Mouse (Mus musculus) neural tube, embryonic 11.5 days (tissue): ENCODE results near the gene Slu7. TPM values are rescaled to one million over a fixed set of nuclear protein-coding genes. Genes with fewer than 3 reads are reported as not detected.

Experiments
- ATAC-seq: fragments of 200-750 bp; cut with Nextera tagmentation; 2 replicates; pipeline ENCODE4 v1.8.0; 2017; ENCODE audit warnings: moderate number of reproducible peaks, mild to moderate bottlenecking, moderate TSS enrichment, moderate library complexity; ENCODE audit not compliant: insufficient read depth, low FRiP score, low TSS enrichment
- DNase-seq: peaks from one replicate; pipeline ENCODE4 v3.0.0-alpha.2; 2015; ENCODE audit warnings: low spot score
- H3K27ac ChIP-seq: fragments of 300-500 bp; sonication (generic); 2 replicates; pipeline ENCODE4 v1.5.1; 2014; ENCODE audit warnings: low read depth, mild to moderate bottlenecking, low read length
- H3K27me3 ChIP-seq: fragments of 300-500 bp; sonication (generic); 2 replicates; pipeline ENCODE4 v1.6.1; 2014; ENCODE audit warnings: mild to moderate bottlenecking, low read length, mixed read lengths; ENCODE audit not compliant: control insufficient read depth, insufficient read depth
- H3K36me3 ChIP-seq: fragments of 300-500 bp; sonication (generic); 2 replicates; pipeline ENCODE4 v1.6.1; 2014; ENCODE audit warnings: mild to moderate bottlenecking, low read length, moderate library complexity, mixed read lengths; ENCODE audit not compliant: control insufficient read depth, insufficient read depth
- H3K4me1 ChIP-seq: fragments of 300-500 bp; sonication (generic); 2 replicates; pipeline ENCODE4 v1.6.1; 2014; ENCODE audit warnings: low read length, mixed read lengths; ENCODE audit not compliant: control insufficient read depth, insufficient read depth
- H3K4me2 ChIP-seq: fragments of 300-500 bp; sonication (generic); 2 replicates; pipeline ENCODE4 v1.6.1; 2014; ENCODE audit warnings: low read depth, mild to moderate bottlenecking, moderate library complexity
- H3K4me3 ChIP-seq: fragments of 300-500 bp; sonication (generic); 2 replicates; pipeline ENCODE4 v1.5.1; 2014; ENCODE audit warnings: low read depth, low read length
- H3K9ac ChIP-seq: fragments of 300-500 bp; sonication (generic); 2 replicates; pipeline ENCODE4 v1.6.1; 2014; ENCODE audit warnings: mild to moderate bottlenecking, low read length
- H3K9me3 ChIP-seq: fragments of 300-500 bp; sonication (generic); 2 replicates; pipeline ENCODE4 v1.6.1; 2016; ENCODE audit warnings: low read length; ENCODE audit not compliant: control insufficient read depth
- WGBS: fragments of 180-500 bp; shearing (Covaris S2); extraction: QIAGEN DNeasy Blood & Tissue Kit; methylation state at CpG from one replicate; pipeline ENCODE4 v1.1.7; 2014; 5-methylcytosine and 5-hydroxymethylcytosine counted together
- polyA plus RNA-seq: library from polyadenylated mRNA; unstranded; fragments of >200 nt; fragmentation: Nextera tagmentation; extraction: Ambion mirVana; gene quantifications from 2 replicates; pipeline ENCODE4 v1.2.1, GENCODE M21; 2014

Gene Slu7
- polyA plus RNA-seq, 1 experiment from 2014 or later, result 65.3 TPM

GRCm38 (mm10) chr11:43473635-43474224 is 40.2 kb downstream of the Slu7 start:
- H3K4me3 ChIP-seq, result peak overlapping the region; percentile 25; the same call in 1 of the 2 replicates
- 60% methylated on average over 15 of the region's 15 CpGs for WGBS
- no peak for DNase-seq
- no peaks in the 10 kb centered on the region for H3K36me3 ChIP-seq
- peak overlapping the region; percentile 51 for H3K4me2 ChIP-seq
- H3K27me3 ChIP-seq, result no peaks in the 10 kb centered on the region
- peaks cover 4% of the 10 kb centered on the region for H3K4me1 ChIP-seq
- ATAC-seq, result 0 out of 2 replicates have a peak, but pooled peaks have one; percentile 16
- no peaks in the 10 kb centered on the region for H3K9me3 ChIP-seq
- H3K27ac ChIP-seq, result no peak overlapping the region
- peak overlapping the region; percentile 49; the same call in 1 of the 2 replicates for H3K9ac ChIP-seq

- peak; percentile 65 for DNase-seq
- Histone ChIP-seq H3K27ac (no peak within 1 kb of the TSS), H3K4me2 (peak within 1 kb of the TSS; percentile 51), H3K4me3 (peak within 1 kb of the TSS; percentile 25), H3K9ac (peak within 1 kb of the TSS; percentile 49), H3K9me3 (no peaks in the 10 kb centered on the region), H3K4me1 (peaks cover 4% of the 10 kb centered on the region), H3K27me3 (no peaks in the 10 kb centered on the region), H3K36me3 (no peaks in the 10 kb centered on the region)
- peak; percentile 53; the same call in 1 of the 2 replicates for ATAC-seq
- WGBS, result 7% methylated on average over 24 of the region's 24 CpGs
These were observed 40.8 kb downstream of the Slu7 start, which contains the start of gene C1qtnf2 for GRCm38 (mm10) chr11:43474225-43474774. C1qtnf2 (plus strand) TSS chr11:43474276.

- DNase-seq (no peak), ATAC-seq (no peak)
- Histone ChIP-seq H3K27ac (no peak overlapping the region), H3K9ac (no peak overlapping the region), H3K4me2 (no peak overlapping the region), H3K27me3 (no peaks in the 10 kb centered on the region), H3K9me3 (no peaks in the 10 kb centered on the region), H3K4me3 (no peak overlapping the region), H3K4me1 (peaks cover 2% of the 10 kb centered on the region), H3K36me3 (no peaks in the 10 kb centered on the region)
- WGBS, result 85% methylated on average over 3 of the region's 3 CpGs
These were observed 45.8 kb downstream of the Slu7 start for GRCm38 (mm10) chr11:43479376-43479775.

GRCm38 (mm10) chr11:43480561-43480960 is 47.0 kb downstream of the Slu7 start:
- no peak for DNase-seq

GRCm38 (mm10) chr11:43481672-43482522 is 48.4 kb downstream of the Slu7 start:
- DNase-seq, result no peak
- Histone ChIP-seq H3K27me3 (no peaks in the 10 kb centered on the region), H3K4me3 (no peak overlapping the region), H3K9me3 (no peaks in the 10 kb centered on the region), H3K36me3 (no peaks in the 10 kb centered on the region), H3K27ac (no peak overlapping the region), H3K9ac (no peak overlapping the region), H3K4me2 (no peak overlapping the region), H3K4me1 (no peaks in the 10 kb centered on the region)
- WGBS, result 60% methylated on average over 3 of the region's 3 CpGs
- ATAC-seq, result no peak

More at GRCm38 (mm10) chr11:43480561-43480960, 47.0 kb downstream of the Slu7 start:
- no peaks in the 10 kb centered on the region for H3K36me3 ChIP-seq
- H3K9me3 ChIP-seq, result no peaks in the 10 kb centered on the region
- H3K4me3 ChIP-seq, result no peak overlapping the region
- no peak overlapping the region for H3K27ac ChIP-seq
- 60% methylated on average over 5 of the region's 5 CpGs for WGBS
- H3K4me2 ChIP-seq, result no peak overlapping the region
- no peaks in the 10 kb centered on the region for H3K4me1 ChIP-seq
- H3K9ac ChIP-seq, result no peak overlapping the region
- H3K27me3 ChIP-seq, result no peaks in the 10 kb centered on the region
- ATAC-seq, result no peak

- no peaks in the 10 kb centered on the region for H3K9me3 ChIP-seq
- DNase-seq, result no peak
- H3K4me1 ChIP-seq, result no peaks in the 10 kb centered on the region
- H3K4me3 ChIP-seq, result no peak overlapping the region
- WGBS, result 39% methylated on average over 6 of the region's 6 CpGs
- H3K4me2 ChIP-seq, result no peak overlapping the region
- H3K27me3 ChIP-seq, result no peaks in the 10 kb centered on the region
- no peak for ATAC-seq
- peak overlapping the region; percentile 21 for H3K27ac ChIP-seq
- no peak overlapping the region for H3K9ac ChIP-seq
- no peaks in the 10 kb centered on the region for H3K36me3 ChIP-seq
These were observed 49.7 kb downstream of the Slu7 start for GRCm38 (mm10) chr11:43483122-43483792.

GRCm38 (mm10) chr11:43484057-43484456 is 50.5 kb downstream of the Slu7 start:
- H3K27ac ChIP-seq, result no peak overlapping the region
- no peak overlapping the region for H3K4me2 ChIP-seq
- no peaks in the 10 kb centered on the region for H3K9me3 ChIP-seq
- no peaks in the 10 kb centered on the region for H3K36me3 ChIP-seq
- no peaks in the 10 kb centered on the region for H3K4me1 ChIP-seq
- 82% methylated on average over 4 of the region's 4 CpGs for WGBS
- H3K4me3 ChIP-seq, result no peak overlapping the region
- no peak overlapping the region for H3K9ac ChIP-seq
- no peaks in the 10 kb centered on the region for H3K27me3 ChIP-seq
- ATAC-seq (no peak), DNase-seq (no peak)

GRCm38 (mm10) chr11:43484652-43485051 is 51.1 kb downstream of the Slu7 start:
- no peaks in the 10 kb centered on the region for H3K9me3 ChIP-seq
- no peaks in the 10 kb centered on the region for H3K36me3 ChIP-seq
- ATAC-seq (peak; percentile 23; the same call in 1 of the 2 replicates), DNase-seq (peak; percentile 43)
- H3K4me3 ChIP-seq, result no peak overlapping the region
- WGBS, result 42% methylated on average over 11 of the region's 11 CpGs
- H3K27ac ChIP-seq, result no peak overlapping the region
- H3K4me1 ChIP-seq, result no peaks in the 10 kb centered on the region
- H3K27me3 ChIP-seq, result no peaks in the 10 kb centered on the region
- no peak overlapping the region for H3K4me2 ChIP-seq
- H3K9ac ChIP-seq, result no peak overlapping the region
